Mouse (Mus musculus): Measurements from ENCODE around the gene Il18.
"Not testable (repeated sequence)": the region's sequence is repeated elsewhere in the genome, so short reads cannot be mapped to it uniquely, and the experiment has no call there.

Gene Il18

DNA sequence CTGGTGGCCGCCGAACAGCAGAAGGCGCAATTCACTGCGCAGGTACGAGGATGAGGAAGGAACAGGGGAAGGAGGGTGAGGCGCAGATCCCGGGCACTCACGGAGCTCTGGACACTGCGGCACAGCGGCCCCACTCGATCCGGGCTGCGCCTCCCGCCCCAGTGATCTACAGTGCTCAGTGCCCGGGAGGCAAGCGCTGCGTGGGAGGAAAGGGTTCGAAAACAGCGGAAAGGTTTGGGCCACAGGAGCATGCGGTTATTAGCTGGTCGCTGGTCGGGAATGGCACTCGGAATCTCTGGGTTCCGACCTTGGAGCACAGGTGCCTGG, 49.3 kb downstream of the Il18 start:
- no peak for DNase-seq (ENCODE audit: low spot score)

DNA sequence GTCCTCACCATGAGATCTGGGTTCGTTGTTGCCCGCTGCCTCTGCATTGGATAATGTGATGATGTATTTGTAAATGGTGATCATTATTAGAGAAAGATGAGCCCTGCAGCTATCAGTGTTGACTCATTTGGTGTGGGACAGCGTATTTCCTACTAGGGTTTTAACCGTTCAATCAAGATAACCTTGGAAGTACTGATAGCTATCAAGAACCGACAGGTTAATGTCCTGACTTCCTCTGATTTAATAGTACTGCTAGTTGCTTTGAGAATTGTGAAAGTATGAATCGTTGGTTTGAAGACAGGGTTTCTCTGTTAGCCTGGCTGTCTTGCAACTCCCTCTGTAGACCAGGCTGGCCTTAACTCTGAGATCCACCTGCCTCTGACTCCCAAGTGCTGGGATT, 49.7 kb downstream of the Il18 start:
- DNase-seq (ENCODE audit: low spot score): no peak

DNA sequence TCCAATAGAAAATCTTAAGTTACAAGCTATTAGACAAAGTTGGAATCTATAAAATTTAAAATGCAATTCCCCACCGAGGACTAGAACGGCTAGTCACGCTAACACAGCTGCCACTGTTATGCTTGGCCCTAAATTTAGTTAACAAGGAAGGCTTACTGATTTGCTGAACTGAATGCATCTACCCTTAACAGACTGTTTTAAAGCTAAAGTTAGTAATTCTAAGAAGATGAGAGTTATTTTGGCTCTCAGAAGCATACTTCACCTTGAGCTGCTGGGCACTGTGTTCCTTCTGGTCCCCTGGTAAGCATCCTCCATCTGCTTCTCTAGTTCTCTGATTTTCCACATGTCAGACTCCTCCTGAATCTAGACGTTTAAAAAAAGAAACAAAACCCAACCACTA, 57.5 kb downstream of the Il18 start:
- no peak for DNase-seq (ENCODE audit: low spot score)

DNA sequence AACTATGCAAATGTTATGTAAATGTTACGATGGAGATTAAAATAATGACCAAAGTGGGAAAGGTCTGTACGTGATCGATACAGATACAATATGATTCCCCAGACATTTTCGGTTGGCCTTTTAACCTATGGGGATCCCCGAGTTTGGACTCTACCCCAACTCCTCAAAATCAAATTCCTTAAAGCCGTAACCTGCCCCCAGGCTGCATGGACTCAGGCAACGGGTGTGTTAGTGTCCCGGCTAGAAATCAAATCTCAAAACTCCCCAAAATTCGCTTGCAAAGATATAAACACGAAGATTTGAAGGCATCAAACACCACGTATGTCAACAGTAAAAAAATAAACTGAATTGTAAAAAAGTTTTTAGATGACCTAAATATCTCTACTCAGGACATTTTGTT, 61.5 kb downstream of the Il18 start:
- DNase-seq (ENCODE audit: low spot score): no peak

DNA sequence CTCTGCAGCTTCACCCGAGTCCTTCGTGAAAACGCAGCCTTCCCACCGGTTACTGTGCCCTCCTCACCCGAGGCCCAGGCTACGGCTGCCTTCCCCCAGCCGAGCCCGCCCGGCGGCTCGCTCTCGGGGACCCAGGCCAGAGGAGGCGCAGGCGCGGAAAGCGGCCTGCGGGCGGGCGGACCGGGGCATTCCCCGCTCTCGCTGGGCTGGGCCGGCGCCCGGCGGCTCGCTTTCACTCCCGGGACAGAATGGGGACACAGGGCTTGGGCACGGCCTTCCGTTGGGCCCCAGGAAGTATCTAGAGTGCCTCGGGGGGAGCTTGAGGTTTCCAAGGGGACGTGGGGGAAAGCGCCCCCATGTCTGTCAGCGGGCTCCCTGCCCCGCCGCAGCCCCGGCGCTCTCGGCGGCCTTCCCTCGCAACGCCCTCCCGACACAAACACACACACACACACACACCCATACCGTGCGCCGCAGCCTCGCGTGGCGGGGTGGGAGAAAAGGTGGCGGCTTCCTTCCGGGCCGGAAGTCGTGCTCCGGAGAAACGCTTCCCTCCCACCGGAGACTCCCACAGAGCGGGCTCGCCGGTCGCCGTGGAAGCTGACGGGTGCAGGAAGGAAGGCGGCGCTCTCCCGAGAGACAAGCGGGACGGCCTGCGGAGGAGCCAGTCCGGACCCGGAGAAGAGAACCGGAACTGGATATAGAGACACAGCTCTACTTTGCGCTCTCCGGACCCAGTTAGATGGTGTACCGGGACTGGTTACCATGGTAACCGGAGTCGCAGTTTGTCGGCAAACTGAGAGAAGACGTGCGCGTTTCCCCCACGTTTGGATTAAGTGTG, 62.4 kb downstream of the Il18 start, which contains the start of the genes Pih1d2 and Nkapd1:
Pih1d2 (plus strand) TSS at position 556 of the 838 bp plus-strand sequence.
Nkapd1 (minus strand) TSS at position 699 of the 838 bp plus-strand sequence.
- peak; percentile 78 for DNase-seq (ENCODE audit: low spot score)

DNA sequence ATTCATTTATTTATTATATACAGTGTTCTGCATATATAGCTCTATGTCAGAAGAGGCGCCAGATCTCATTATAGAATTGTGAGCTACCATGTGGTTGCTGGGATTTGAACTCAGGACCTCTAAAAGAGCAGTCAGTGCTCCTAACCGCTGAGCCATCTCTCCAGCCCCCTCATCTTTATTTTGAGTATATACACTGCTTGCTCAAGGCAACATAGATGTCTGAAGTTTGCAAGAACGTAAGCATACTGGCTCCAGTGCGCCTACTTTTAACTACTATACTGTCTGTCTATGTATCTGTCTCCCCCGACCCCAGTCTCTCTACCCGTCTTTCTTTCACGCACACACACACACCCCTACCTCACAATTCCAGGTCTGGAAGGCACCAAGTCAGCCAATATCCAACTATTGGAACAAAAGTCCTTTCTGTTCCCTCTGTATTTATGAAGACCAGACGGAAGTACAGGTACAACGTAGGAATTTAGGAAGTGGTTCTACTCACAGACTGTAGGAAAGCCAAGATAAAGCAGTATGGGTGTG, 63.2 kb downstream of the Il18 start:
- DNase-seq (ENCODE audit: low spot score): no peak

DNA sequence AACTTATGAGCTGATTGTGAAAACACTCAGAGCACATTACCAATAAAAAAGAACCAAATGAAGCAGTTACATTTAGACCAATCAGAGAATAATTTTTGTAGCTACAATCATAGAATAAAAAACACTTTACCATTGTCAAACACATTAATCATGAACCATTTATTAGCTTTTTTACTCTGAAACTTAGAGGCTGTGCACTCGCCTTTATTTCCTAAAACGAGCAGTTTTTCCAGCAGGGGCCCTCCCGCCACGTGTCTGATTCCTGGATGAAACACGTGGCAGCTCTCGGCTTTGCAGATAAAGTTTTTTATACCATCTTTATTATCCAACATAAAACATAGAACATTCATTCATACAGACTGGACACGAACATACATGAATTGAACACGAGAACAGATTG, 76.3 kb downstream of the Il18 start:
- not testable (repeated sequence) for DNase-seq (ENCODE audit: low spot score)

All from spleen, adult 12 weeks (tissue).